Mouse (Mus musculus): ENCODE data around the gene Gpx3. TPM values are rescaled to one million over a fixed set of nuclear protein-coding genes. Genes with fewer than 3 reads are reported as not detected.

Gpx3 gene
- polyA plus RNA-seq, 1 experiment from 2014 or later: 24.4 TPM

GRCm38 (mm10) chr11:54905931-54906330 is 3.7 kb downstream of the Gpx3 start:
- H3K27me3 ChIP-seq (replicated peaks; ENCODE audit: control insufficient read depth, insufficient read depth, low read length): no peaks in the 10 kb centered on the region
- no peak overlapping the region for H3K27ac ChIP-seq (ENCODE audit: low read depth, low read length)
- 74% methylated on average over 4 of the region's 4 CpGs for WGBS
- no peak overlapping the region for H3K4me2 ChIP-seq (ENCODE audit: low read length)
- no peaks in the 10 kb centered on the region for H3K9me3 ChIP-seq (replicated peaks; ENCODE audit: control insufficient read depth, low read length)
- H3K4me3 ChIP-seq (ENCODE audit: low read depth, low read length): no peak overlapping the region
- ATAC-seq (no peak), DNase-seq (ENCODE audit: low spot score) (no peak)
- H3K4me1 ChIP-seq (ENCODE audit: control insufficient read depth, insufficient read depth, low read length): peaks cover 7% of the 10 kb centered on the region
- peaks cover 3% of the 10 kb centered on the region; the same call in 1 of the 2 replicates for H3K36me3 ChIP-seq (ENCODE audit: control insufficient read depth, insufficient read depth, low read length)
- no peak overlapping the region for H3K9ac ChIP-seq (ENCODE audit: low read length)

- Histone ChIP-seq H3K4me3 (ENCODE audit: low read depth, low read length) (no peak overlapping the region), H3K9me3 (replicated peaks; ENCODE audit: control insufficient read depth, low read length) (no peaks in the 10 kb centered on the region), H3K36me3 (ENCODE audit: control insufficient read depth, insufficient read depth, low read length) (peaks cover 3% of the 10 kb centered on the region; the same call in 1 of the 2 replicates), H3K9ac (ENCODE audit: low read length) (no peak overlapping the region), H3K27me3 (replicated peaks; ENCODE audit: control insufficient read depth, insufficient read depth, low read length) (no peaks in the 10 kb centered on the region), H3K4me1 (ENCODE audit: control insufficient read depth, insufficient read depth, low read length) (peaks cover 7% of the 10 kb centered on the region), H3K4me2 (ENCODE audit: low read length) (no peak overlapping the region), H3K27ac (ENCODE audit: low read depth, low read length) (no peak overlapping the region)
- no peak for ATAC-seq
- DNase-seq (ENCODE audit: low spot score): no peak
- WGBS: 81% methylated on average over 4 of the region's 4 CpGs
These were observed 4.2 kb downstream of the Gpx3 start for GRCm38 (mm10) chr11:54906466-54906865.

- H3K27ac ChIP-seq (ENCODE audit: low read depth, low read length): no peak overlapping the region
- H3K4me2 ChIP-seq (ENCODE audit: low read length): no peak overlapping the region
- H3K4me1 ChIP-seq (ENCODE audit: control insufficient read depth, insufficient read depth, low read length): peaks cover 6% of the 10 kb centered on the region
- no peaks in the 10 kb centered on the region for H3K9me3 ChIP-seq (replicated peaks; ENCODE audit: control insufficient read depth, low read length)
- WGBS: 92% methylated on average over 5 of the region's 5 CpGs
- H3K4me3 ChIP-seq (ENCODE audit: low read depth, low read length): no peak overlapping the region
- DNase-seq (ENCODE audit: low spot score) (no peak), ATAC-seq (no peak)
- peaks cover 3% of the 10 kb centered on the region; the same call in 1 of the 2 replicates for H3K36me3 ChIP-seq (ENCODE audit: control insufficient read depth, insufficient read depth, low read length)
- no peak overlapping the region for H3K9ac ChIP-seq (ENCODE audit: low read length)
- H3K27me3 ChIP-seq (replicated peaks; ENCODE audit: control insufficient read depth, insufficient read depth, low read length): no peaks in the 10 kb centered on the region
These were observed 5.0 kb downstream of the Gpx3 start for GRCm38 (mm10) chr11:54907259-54907658.

GRCm38 (mm10) chr11:54909273-54909672 is 7.0 kb downstream of the Gpx3 start:
- H3K27ac ChIP-seq (ENCODE audit: low read depth, low read length): no peak overlapping the region
- peaks cover 3% of the 10 kb centered on the region; the same call in 1 of the 2 replicates for H3K36me3 ChIP-seq (ENCODE audit: control insufficient read depth, insufficient read depth, low read length)
- H3K27me3 ChIP-seq (replicated peaks; ENCODE audit: control insufficient read depth, insufficient read depth, low read length): no peaks in the 10 kb centered on the region
- no peaks in the 10 kb centered on the region for H3K9me3 ChIP-seq (replicated peaks; ENCODE audit: control insufficient read depth, low read length)
- H3K9ac ChIP-seq (ENCODE audit: low read length): no peak overlapping the region
- no peak overlapping the region for H3K4me2 ChIP-seq (ENCODE audit: low read length)
- DNase-seq (ENCODE audit: low spot score) (no peak), ATAC-seq (no peak)
- no peaks in the 10 kb centered on the region for H3K4me1 ChIP-seq (ENCODE audit: control insufficient read depth, insufficient read depth, low read length)
- 92% methylated on average over 11 of the region's 11 CpGs for WGBS
- H3K4me3 ChIP-seq (ENCODE audit: low read depth, low read length): no peak overlapping the region

GRCm38 (mm10) chr11:54910081-54910665 is 7.9 kb downstream of the Gpx3 start:
- Histone ChIP-seq H3K36me3 (ENCODE audit: control insufficient read depth, insufficient read depth, low read length) (peaks cover 6% of the 10 kb centered on the region; the same call in 1 of the 2 replicates), H3K27me3 (replicated peaks; ENCODE audit: control insufficient read depth, insufficient read depth, low read length) (no peaks in the 10 kb centered on the region), H3K27ac (ENCODE audit: low read depth, low read length) (no peak overlapping the region), H3K9ac (ENCODE audit: low read length) (no peak overlapping the region), H3K4me2 (ENCODE audit: low read length) (no peak overlapping the region), H3K9me3 (replicated peaks; ENCODE audit: control insufficient read depth, low read length) (no peaks in the 10 kb centered on the region), H3K4me1 (ENCODE audit: control insufficient read depth, insufficient read depth, low read length) (no peaks in the 10 kb centered on the region), H3K4me3 (ENCODE audit: low read depth, low read length) (no peak overlapping the region)
- ATAC-seq (no peak), DNase-seq (ENCODE audit: low spot score) (no peak)
- 90% methylated on average over 12 of the region's 12 CpGs for WGBS

- ATAC-seq (no peak), DNase-seq (ENCODE audit: low spot score) (no peak)
- Histone ChIP-seq H3K36me3 (ENCODE audit: control insufficient read depth, insufficient read depth, low read length) (peaks cover 10% of the 10 kb centered on the region; the same call in 1 of the 2 replicates), H3K9me3 (replicated peaks; ENCODE audit: control insufficient read depth, low read length) (no peaks in the 10 kb centered on the region), H3K4me2 (ENCODE audit: low read length) (no peak overlapping the region), H3K9ac (ENCODE audit: low read length) (no peak overlapping the region), H3K27me3 (replicated peaks; ENCODE audit: control insufficient read depth, insufficient read depth, low read length) (no peaks in the 10 kb centered on the region), H3K4me1 (ENCODE audit: control insufficient read depth, insufficient read depth, low read length) (no peaks in the 10 kb centered on the region), H3K27ac (ENCODE audit: low read depth, low read length) (no peak overlapping the region), H3K4me3 (ENCODE audit: low read depth, low read length) (no peak overlapping the region)
- 92% methylated on average over 3 of the region's 3 CpGs for WGBS
These were observed 8.9 kb downstream of the Gpx3 start for GRCm38 (mm10) chr11:54911201-54911600.

GRCm38 (mm10) chr11:54911671-54912502 is 9.6 kb downstream of the Gpx3 start:
- Histone ChIP-seq H3K36me3 (ENCODE audit: control insufficient read depth, insufficient read depth, low read length) (peaks cover 15% of the 10 kb centered on the region), H3K9me3 (replicated peaks; ENCODE audit: control insufficient read depth, low read length) (no peaks in the 10 kb centered on the region), H3K27ac (ENCODE audit: low read depth, low read length) (no peak overlapping the region), H3K4me2 (ENCODE audit: low read length) (no peak overlapping the region), H3K27me3 (replicated peaks; ENCODE audit: control insufficient read depth, insufficient read depth, low read length) (no peaks in the 10 kb centered on the region), H3K9ac (ENCODE audit: low read length) (no peak overlapping the region), H3K4me3 (ENCODE audit: low read depth, low read length) (no peak overlapping the region), H3K4me1 (ENCODE audit: control insufficient read depth, insufficient read depth, low read length) (no peaks in the 10 kb centered on the region)
- DNase-seq (ENCODE audit: low spot score) (no peak), ATAC-seq (no peak)
- 91% methylated on average over 7 of the region's 7 CpGs for WGBS

- H3K36me3 ChIP-seq (ENCODE audit: control insufficient read depth, insufficient read depth, low read length): peaks cover 23% of the 10 kb centered on the region
- no peak for DNase-seq (ENCODE audit: low spot score)
- no peaks in the 10 kb centered on the region for H3K27me3 ChIP-seq (replicated peaks; ENCODE audit: control insufficient read depth, insufficient read depth, low read length)
- ATAC-seq: no peak
- H3K27ac ChIP-seq (ENCODE audit: low read depth, low read length): no peak overlapping the region
- no peaks in the 10 kb centered on the region for H3K9me3 ChIP-seq (replicated peaks; ENCODE audit: control insufficient read depth, low read length)
- no peak overlapping the region for H3K9ac ChIP-seq (ENCODE audit: low read length)
- no peaks in the 10 kb centered on the region for H3K4me1 ChIP-seq (ENCODE audit: control insufficient read depth, insufficient read depth, low read length)
- no peak overlapping the region for H3K4me2 ChIP-seq (ENCODE audit: low read length)
- no peak overlapping the region for H3K4me3 ChIP-seq (ENCODE audit: low read depth, low read length)
- 89% methylated on average over 9 of the region's 9 CpGs for WGBS
These were observed 10.5 kb downstream of the Gpx3 start for GRCm38 (mm10) chr11:54912503-54913316.
